ENCODE assay signal across 9 mouse cellular contexts in the genomic region with DNA sequence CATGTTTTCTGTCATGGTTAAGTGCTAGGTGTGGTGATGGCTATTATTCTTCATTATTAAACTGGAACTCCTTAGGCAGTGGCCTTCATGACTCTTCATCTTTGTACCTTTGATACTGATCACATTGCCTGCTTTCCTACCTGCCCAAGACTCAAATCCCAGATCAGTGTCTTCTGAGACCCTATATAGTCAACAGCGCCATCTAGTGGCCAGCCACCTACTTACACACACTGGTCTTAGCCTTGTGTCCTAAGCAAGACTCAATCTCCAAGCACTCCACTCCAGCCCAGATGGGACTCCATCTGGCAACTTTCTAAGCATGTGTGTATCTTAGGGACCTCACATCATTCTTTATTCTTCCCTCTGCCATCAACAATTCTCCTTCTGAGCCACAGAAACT.
DNase-seq lines count a peak whose midpoint lies in the region; ATAC-seq and TF ChIP-seq lines count a peak whose summit lies in the region.
"Had no signal": no experiment of that assay in that cellular context is flagged by ENCODE, and none has a peak within 500 bp of the region (broad histone marks: within the 10 kb centered on the region; RNA-seq: fewer than 3 reads in every experiment).

No protein-coding gene starts in this region.

- DNase-seq in NIH3T3 (ENCODE audit: low read depth): peak; percentile 93
- DNase-seq in cerebellum, adult 9-10 months: peak; percentile 76
- DNase-seq in frontal cortex, postnatal 14 days (ENCODE audit: low spot score in 2 of 2): peak; percentile 71 to 89
- peak; percentile 94 for DNase-seq in hindbrain, postnatal 0 days (ENCODE audit: low spot score)
- peak; percentile 85 to 94 for DNase-seq in left cerebral cortex, adult 18-20 months (ENCODE audit: low spot score in 2 of 2)
- peak; percentile 86 for DNase-seq in mesoderm, embryonic 11.5 days (ENCODE audit: low read depth, low spot score)
- peak; percentile 77 to 84 for DNase-seq in right cerebral cortex, postnatal 36 days (ENCODE audit: low spot score in 2 of 2)
- DNase-seq in urinary bladder, postnatal 36 days (ENCODE audit: low spot score in 2 of 2): peak; percentile 66 to 73

- ATAC-seq in hindbrain, postnatal 0 days: peak; percentile 89

- H3K36me3 ChIP-seq in hindbrain, postnatal 0 days (ENCODE audit: insufficient read depth, low read length): no peaks in the 10 kb centered on the region

- H3K27me3 ChIP-seq in hindbrain, postnatal 0 days (ENCODE audit: insufficient read depth, low read length): no peaks in the 10 kb centered on the region
- H3K27me3 ChIP-seq: megakaryocyte, embryonic 14.5 days had no signal

- no peaks in the 10 kb centered on the region for H3K4me1 ChIP-seq in hindbrain, postnatal 0 days (ENCODE audit: insufficient read depth, low read length)
- H3K4me1 ChIP-seq: megakaryocyte, embryonic 14.5 days had no signal

- WGBS in hindbrain, postnatal 0 days: 0% methylated on average over 1 of the region's 1 CpGs

- no peak overlapping the region for H3K27ac ChIP-seq in hindbrain, postnatal 0 days

- H3K9me3 ChIP-seq in hindbrain, postnatal 0 days (ENCODE audit: low read length): no peaks in the 10 kb centered on the region

- H3K4me2 ChIP-seq in hindbrain, postnatal 0 days (ENCODE audit: low read depth, low read length): no peak overlapping the region

- H3K4me3 ChIP-seq in hindbrain, postnatal 0 days (ENCODE audit: low read length): no peak overlapping the region
- H3K4me3 ChIP-seq: megakaryocyte, embryonic 14.5 days had no signal

- no peak overlapping the region for H3K9ac ChIP-seq in hindbrain, postnatal 0 days (replicated peaks; ENCODE audit: low read length)

- peak; percentile 96 for TF ChIP-seq CTCF in hindbrain, postnatal 0 days (IDR thresholded peaks at IDR 0.05; ENCODE audit: low read depth)
